Mouse (Mus musculus) ES-CJ7 (cell line): ENCODE results near the gene Rxfp2.
A peak's percentile ranks its signal among the peaks of the same experiment; 100 is the strongest.

ENCODE experiments used
- DNase-seq: peaks from one replicate; pipeline ENCODE4 v3.0.0; 2011; ENCODE audit warnings: low read depth, low spot score

Gene Rxfp2

DNA sequence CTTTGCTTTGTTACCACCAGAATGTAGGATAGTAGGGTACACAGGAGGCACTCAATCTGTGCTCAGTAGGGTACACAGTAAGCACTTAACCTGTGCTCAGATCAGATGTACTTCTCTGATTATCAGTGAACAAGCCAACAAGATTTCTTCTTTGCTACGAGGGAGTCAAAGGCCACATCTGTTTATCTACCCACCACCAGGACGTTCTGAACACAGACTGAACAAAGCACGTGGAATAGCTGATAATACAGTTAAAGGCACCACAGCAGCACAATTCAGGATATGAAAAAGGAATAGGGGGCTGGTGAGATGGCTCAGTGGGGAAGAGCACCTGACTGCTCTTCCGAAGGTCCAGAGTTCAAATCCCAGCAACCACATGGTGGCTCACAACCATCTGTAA, 18.4 kb downstream of the Rxfp2 start:
- no peak for DNase-seq

DNA sequence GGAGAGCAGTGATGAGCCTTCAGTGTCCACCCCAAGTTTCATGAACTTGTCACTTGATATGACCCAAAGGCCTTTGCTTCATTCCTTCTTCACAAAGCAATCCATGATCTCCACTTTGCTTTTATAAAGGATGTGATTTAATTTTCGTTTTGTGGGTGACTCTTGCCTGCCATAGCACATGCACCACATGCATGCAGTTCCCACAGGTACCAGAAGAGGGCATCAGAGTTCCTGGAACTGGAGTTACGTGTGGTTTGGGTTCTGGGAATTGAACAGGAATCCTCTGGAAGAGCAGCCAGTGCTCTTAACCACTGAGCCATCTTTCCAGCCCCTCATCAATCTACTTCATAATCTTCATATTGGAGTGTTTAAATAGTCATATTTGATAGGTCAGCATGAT, 26.1 kb downstream of the Rxfp2 start:
- peak; percentile 55 for DNase-seq

DNA sequence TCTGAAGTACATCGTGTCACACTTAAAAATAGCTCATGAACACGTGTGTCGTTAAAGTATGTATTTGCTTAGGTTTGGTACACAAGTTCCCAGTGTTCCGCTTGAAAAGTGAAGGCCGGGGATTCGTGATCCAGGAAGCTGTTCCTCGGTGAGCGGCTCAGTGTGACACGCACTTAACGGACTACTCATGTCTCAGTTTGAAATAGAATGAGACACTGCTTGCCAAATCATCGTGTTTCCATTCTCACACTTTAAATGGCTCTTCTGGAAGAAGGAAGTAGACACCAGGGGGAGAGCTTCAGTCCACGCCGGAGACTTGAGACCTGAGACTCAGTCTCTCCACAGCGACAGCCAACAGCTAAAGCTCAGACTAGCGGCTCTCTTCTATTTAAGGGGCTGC, 28.0 kb downstream of the Rxfp2 start:
- no peak for DNase-seq

DNA sequence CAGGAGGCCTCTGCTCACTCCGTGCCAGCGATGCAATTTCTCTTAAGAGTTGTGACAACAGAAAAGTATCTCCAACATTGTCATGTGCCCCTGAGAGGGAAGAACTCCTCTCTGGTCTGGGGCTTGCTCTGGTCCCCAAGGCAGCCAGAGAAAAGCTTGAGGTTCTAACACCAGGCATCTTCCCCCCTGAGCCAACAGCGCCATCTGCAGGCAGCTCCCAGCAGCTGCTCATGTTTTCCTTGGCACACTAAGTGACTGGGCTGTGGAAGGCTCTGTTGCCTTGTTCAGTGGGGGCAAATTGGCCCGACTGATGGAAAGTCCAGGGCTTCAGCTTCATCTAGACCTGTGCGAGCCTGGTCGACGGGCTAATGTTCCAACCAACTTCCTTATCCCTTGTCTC, 31.5 kb downstream of the Rxfp2 start:
- DNase-seq = peak; percentile 67

DNA sequence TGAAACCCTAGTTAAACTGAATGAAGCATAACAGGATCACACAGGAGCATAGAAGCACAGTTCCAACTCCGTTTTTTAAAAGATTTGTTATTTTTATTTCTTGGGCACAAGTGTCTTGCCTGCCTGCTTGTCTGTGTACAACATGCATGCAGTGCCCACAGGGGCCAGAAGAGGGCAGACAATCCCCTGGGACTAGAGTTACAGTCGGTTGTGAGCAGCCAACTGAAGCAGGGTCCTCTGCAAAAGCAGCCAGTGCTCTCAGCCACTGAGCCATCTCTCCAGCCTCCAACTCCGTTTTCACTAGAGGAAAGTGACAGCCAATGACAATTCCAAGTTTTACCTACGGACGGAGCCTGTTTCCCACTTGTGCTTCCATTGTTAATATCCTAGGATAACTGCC, 33.4 kb downstream of the Rxfp2 start:
- peak; percentile 82 for DNase-seq

DNA sequence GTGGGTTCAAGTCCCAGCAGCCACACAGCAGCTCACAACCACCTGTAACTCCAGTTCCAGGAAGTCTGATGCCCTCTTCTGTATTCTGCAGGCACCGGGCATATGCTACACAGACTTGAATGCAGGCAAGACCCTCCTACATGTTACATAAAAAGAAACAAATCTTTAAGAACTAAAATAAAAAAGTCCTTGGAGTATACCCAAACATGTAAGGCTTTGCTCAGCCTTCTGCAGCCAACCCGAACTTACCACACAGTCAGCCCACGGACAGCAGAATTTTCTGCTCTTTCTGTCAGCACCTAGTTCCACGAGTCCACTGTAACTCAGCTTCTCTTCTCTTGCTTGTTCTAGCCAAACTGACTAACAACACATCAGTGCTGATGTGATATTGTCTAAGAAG, 34.8 kb downstream of the Rxfp2 start:
- DNase-seq = no peak

DNA sequence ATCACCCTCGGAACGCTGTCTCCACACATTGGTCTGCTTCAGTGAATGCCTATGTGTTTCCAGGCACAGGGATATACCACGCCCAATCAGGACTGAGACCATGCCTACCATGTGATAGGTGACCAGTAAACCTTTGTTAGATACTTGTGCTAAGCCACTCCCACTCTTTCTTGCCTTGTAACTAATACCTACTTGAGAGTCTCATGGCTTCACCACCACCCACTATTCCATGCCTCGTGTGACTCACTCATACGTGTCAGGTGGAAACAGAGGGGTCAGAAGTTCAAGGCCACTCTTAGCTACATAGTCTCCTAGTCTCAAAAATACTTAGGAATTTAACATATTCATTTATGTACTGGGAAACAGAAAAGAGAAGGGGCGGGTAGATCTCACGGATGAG, 35.5 kb downstream of the Rxfp2 start:
- DNase-seq = no peak

DNA sequence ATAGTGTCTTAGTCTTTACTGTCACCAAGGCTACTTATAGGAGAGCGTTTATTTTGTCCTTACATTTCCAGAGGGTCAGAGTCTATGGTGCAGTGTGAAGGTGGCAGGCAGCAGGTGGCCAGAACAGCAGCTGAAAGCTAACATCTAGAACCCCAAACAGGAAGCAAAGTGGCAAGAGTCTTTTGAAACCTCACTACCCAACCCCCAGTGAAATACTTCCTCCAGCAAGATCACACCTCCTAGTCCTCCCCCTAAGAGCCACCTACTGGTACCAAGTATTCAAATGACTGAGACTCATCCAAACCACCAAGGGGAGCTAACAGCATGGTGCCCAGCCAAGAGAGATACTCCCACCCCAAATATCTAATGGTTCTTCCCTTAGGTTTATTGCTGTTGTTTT, 36.8 kb downstream of the Rxfp2 start:
- DNase-seq = no peak

DNA sequence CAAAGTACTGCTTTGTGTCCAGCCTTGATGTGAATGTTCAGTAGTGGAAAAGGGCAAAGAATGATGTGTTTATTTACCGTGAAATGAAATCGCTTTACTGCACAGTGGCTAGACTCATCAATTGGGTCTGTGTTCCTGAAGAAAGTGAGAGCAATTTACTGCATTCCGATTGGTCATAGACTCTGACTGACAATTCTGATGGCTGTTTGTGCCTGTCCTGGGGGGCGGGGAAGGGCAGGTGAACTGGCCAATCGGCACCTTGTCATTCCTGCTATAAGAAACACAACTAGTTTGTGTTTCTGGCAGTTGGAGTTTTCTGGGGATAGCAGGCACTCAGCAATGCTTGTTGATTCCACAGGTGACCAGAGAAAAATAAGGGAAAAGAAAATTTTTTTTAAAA, 37.6 kb downstream of the Rxfp2 start:
- DNase-seq = no peak

DNA sequence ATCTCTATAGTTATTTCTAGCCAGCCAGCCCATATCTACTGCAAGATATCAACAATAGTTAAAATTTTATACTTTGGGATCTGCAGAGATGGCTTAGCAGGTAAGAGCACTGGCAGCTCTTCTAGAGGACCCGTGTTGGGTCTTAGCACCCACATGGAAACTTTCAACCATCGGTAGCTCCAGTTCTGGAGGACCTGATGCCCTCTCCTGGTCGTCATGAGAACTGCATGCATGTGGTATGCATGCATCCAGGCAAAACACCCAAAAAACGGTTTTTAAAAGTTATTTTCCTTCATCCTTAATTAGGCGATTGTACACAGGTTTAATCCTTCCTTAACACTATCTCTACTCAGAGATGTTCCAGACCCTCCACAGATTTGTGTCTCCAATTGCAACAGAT, 40.4 kb downstream of the Rxfp2 start:
- peak; percentile 29 for DNase-seq

DNA sequence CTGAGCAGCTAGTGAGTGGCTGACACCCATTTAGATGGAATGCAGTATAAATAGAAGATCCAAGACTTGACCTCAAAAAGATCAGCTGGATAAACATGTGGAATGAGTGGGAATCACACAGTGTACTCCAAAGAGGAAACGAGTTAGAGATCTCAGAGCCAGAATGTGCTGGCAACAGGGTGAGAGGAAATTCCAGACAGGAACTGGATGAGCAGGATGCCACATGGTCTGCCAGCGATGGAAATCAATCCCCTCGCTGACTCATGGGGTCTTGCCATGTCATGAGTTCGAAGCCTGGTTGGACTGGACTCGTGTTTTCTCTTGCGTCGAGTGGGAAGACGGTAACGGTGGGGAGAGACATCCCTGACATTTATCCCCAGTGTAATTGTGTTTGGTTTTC, 41.0 kb downstream of the Rxfp2 start:
- no peak for DNase-seq

DNA sequence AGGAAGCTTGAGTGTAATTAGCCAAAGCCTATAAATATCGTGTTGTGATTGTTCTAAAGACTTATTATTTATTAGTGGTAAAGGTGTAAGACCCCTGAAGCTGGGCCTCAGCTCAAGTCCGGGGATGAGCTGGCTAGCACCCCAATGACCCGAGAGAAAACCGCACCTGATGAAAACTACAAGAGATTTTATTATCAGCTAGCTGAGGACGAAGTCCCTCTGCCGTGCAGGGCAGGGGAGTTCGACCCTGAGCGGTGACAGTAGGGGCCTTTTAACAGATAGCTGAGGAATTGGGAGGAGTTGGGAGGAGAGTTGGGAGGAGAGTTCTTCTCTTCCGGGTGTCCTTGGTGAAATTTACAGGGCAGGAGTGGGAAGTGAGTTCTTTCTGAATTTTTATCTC, 42.6 kb downstream of the Rxfp2 start:
- DNase-seq = no peak

DNA sequence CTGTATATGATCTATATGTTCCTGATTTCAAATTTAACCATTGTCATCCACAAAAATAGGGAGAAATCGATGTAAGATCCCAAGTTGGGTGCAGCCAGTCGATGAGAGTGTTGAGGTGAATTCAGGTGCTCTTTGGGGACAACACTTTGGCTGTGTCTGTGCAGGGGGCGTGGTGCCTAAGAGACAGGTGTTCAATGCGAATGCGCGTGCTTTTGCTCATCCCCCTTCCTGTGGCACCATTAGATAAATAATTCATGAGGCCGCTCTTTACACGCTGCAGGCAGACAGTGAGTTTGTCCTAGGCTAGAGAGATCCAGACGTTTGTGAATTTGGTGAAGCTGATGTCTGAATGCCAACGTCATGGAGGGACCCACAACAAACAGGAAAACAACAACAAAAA, 45.8 kb downstream of the Rxfp2 start:
- DNase-seq = peak; percentile 78

DNA sequence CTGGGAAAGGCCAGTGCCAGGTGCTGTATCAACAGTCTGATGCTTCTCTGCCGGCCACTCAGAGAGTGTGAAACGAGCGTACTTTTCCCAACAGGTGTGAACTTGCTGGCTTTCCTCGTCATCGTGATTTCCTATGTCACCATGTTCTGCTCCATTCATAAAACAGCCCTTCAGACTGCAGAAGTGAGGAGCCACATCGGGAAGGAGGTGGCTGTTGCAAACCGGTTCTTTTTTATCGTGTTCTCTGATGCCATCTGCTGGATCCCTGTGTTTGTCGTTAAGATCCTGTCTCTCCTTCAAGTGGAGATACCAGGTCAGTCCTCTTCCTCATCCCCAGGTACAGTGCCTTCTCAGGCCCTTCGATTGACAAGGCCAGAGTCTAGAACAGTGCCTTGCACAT, 51.6 kb downstream of the Rxfp2 start:
- DNase-seq = peak; percentile 50

DNA sequence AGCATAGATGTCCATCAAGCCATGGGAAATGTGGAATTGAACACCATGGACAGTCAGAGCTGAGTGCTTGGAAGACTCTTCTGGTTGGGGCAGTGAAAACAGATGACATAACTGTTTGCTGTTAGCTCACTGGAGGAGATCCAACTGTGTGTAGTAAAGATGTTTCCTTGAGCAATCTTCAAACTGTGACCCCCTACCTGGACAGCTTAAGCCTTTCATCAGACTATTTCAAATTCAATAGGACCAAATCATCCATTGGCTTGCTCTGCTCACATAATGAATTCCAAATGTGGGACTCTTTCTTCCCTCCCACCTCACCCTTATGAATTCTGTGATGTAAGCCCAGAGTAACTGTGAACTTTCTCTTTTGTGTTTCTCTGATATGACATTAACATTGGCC, 53.3 kb downstream of the Rxfp2 start:
- DNase-seq = no peak

DNA sequence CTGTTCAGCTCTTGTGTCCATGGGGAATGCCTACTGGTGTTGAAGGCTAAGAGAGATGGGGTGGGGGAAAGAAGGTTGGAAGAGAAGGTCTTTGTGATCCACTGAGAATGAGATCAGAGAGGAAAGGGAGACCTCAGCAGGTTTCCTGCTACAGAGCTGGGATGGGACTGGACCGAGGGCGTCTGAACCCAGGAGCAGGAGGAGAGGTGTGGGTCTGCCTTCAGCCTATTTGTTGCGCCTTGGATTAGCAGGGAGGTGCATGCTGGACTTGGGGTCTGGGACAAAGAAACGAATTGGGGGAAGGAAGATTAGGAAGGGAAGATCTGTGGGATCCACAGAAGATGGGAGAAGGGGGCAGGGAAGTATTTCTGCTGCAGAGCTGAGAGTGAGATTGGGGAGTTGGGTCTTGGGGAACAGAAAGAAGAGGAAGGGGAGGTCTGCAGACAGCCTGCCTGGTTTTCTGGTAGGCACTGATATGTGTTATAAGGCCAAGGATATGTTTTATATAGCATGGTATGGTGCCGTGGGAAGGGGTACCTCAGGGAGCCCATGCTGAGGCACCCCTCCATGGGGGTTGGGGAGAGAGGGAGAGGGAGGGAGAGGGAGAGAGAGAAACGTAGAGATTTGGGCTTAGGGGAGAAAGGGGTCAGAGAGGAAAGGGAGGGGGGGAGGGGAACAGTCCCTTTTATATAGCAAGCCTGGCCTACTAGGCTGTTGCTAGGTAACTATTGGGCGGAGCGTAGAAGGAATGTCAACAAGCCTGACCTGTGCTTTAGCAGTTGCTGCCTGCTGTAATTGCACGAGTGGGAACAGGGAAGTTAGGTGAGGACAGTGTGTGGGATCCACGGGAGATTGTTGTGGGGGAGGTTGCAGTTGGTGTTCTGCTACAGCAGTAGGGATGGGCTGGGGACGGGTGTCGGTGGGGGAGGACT, 61.7 kb downstream of the Rxfp2 start:
- DNase-seq = peak; percentile 85

DNA sequence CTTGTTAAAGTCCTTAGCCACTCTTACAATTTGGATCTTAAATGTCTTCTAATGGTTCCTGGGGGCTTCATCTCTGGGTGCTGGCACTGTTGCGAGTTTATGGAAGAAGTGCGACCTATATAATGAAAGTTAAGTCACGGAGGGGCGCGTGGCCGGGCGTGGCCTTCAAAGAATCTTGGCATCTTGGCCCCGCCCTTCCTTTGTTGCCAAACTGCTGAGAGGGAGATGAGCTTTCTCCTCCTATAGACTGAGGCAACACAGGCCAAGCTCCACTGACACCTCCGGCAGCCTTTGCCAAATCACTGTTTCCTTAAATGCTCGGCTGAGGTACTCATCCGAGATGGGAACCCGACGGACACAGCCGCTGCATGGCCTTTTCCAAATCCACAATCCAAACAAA, 64.2 kb downstream of the Rxfp2 start:
- DNase-seq = peak; percentile 57

DNA sequence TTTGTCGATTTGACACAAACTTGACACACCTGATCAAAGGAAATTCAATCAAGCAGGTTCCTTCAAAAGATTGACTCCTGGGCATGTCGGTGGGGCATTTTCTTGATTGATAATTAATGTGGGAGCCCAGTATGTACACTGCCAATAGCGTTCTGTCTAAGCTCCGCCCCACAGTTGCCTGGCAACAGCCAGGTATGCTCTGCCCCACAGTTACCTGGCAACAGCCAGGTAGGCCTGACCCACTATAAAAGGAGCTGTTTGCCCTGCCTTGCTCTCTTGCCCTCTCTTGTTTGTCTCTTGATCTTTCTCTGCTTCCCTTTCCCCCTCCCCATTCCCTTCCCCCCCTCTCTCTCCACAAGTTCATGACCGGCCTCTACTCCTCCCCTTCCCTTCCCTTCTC, 64.7 kb downstream of the Rxfp2 start:
- peak; percentile 22 for DNase-seq

DNA sequence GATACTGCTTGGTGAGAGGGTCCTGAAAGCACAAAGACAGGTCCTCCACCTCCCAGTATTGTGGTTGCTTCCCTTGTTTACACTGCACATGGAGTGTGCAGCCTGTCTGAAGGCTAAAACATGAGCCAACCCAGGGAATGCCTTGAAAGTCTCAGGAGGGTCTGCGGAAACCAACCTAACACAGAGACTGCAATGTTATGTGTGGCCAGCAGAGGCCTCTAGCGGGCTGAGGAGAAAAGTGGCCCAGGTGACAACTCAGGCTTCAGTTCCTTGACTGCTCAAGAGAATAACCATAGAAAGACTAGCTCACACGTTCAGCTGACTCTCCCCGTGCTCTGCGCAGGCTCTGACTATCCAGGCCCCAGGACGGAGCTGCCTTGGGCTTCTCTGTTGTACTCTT, 79.1 kb downstream of the Rxfp2 start:
- DNase-seq = peak; percentile 82

DNA sequence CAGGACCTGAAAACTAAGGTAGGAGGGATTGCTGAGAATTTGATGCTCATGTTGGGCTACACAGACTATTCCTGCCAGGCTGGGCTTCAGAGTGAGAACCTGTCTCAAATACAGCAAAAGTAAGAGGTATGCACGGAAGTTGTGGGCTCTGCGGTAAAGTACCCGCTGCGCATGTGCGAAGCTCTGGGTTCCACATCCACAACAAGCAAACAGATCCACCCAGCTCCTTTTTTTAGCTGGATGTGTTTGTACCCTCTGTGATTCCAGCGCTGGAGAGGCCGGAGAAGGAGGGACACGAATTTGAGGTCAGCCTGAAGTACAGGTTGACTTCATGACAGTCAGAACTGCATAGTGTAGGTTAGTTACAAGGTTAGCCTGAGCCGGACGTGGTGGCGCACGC, 80.3 kb downstream of the Rxfp2 start:
- DNase-seq = no peak

DNA sequence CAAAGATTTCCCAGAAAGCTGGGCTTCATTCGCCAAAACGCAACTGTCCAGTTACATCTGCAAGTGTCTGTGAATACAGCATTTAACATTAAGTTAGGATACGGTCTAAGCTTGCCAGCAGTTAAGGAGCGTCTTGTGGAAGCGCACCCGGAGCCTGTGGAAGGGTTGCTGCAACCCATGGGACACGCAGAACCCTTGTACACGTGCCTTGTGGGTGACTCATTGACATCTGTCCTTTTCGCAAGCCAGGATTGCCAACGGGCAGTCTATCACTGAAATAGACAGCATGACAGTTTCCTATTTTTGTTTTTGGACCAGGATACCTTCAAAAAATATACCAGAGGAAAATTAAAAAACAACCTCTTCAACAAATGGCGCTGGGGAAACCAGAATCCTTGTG, 83.3 kb downstream of the Rxfp2 start:
- DNase-seq = no peak

DNA sequence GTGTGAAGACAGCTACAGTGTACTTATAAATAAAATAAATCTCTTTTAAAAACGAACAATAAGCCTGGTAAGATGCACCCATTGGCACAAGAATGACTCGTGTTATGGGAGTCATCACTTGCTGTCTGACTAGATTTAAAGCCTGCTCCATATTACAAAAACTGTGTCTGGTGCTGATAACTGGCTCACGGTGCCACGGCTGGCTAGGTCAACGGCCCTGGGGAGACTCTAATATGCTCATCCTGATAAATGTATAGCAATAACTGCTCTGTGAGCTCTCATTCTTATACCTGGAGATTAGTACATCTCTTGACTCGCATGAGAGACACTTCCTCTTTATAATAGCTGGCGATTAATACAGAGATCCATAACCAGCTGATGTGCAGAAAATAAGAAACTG, 87.9 kb downstream of the Rxfp2 start:
- DNase-seq = no peak

DNA sequence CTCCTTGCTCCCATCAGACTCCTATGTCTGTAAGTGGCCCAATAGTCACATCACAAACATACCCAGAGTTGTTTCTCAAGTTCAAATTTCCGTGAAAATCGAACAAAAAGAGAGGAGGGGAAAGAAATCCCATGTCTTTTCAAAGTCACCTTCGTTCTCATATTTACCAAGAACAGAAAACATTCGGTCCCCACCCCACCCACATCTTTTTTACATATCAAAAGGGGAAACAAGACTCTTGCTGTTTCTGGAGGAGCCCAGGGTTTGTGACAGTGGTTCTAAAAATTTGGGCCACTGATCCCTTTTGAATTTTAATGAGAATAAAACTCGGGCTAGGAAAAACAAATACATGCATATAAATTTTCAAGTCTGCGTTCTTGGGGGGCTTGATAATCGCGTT, 92.8 kb downstream of the Rxfp2 start:
- DNase-seq = peak; percentile 59

DNA sequence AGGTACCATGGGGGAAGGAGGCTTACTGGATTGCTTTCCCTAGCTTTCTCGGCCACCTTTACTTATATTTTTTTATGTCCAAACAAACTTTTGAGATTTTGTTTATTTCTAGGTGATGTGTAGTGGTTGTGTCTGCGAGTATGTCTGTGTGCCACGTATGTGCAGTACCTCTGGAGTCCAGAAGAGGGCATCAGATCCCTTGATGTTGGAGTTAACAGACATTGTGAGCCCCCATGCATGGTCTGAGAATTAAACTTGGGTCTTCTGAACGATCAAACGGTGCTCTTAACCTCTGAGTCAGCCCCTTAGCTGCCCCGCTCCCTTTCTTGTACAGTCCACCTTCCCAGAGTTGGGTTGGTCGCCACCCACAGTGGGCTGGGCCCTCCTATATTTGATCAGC, 95.5 kb downstream of the Rxfp2 start:
- peak; percentile 81 for DNase-seq
